Mouse (Mus musculus) leukemia stem cell, adult 10-12 weeks (primary cell): Measurements from ENCODE around the gene Vmn1r178. TPM values are rescaled to one million over a fixed set of nuclear protein-coding genes. Genes with fewer than 3 reads are reported as not detected.

ENCODE experiments used
- polyA plus RNA-seq: library from polyadenylated mRNA; stranded (reverse); fragments of >175 nt; gene quantifications from 2 replicates; pipeline ENCODE4 v1.2.3, GENCODE M21; 2012; ENCODE audit warnings: low replicate concordance

Gene Vmn1r178
- polyA plus RNA-seq = not detected in 2 replicates

DNA sequence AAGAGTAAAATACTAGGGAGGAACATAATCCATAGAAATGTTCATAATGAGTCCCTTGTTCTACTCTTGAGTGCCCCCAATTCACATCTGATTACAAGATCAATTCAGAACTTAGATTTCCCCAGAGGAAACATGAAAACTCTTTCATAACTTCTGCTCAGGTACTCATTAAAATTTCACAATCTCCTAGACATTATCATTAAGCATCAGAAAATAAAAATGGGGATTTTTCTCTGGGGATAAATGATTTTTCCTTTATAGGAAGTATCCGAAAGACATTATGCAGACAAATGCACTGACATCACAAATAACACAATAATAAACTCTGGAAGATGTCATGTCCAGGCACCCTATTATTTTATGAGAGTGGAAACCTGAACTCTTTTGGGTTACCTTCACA, at the start of gene Vmn1r178:
Gene Vmn1r178, plus strand, starts transcription at position 301 of the 400 bp plus-strand sequence.

GRCm38 (mm10) chr7:23866349-23866748, 25.5 kb upstream of the Vmn1r178 start, which contains the start of gene Vmn1r177:
Vmn1r177 (minus strand) TSS chr7:23866449.

DNA sequence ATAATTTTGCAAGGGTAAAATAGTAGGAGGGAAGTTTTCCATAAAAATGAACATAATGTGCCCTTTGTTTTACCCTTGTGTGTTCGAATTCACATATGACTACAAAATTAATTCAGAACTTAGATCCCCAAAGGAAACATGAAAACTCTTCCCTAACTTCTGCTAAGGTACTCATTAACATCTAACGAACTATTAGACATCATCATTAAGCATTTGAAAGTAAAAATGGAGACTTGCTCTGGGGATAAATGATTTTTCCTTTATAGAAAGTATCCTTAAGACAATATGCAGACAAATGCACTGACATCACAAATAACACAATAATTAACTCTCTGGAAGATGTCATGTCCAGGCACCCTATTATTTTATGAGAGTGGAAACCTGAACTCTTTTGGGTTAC, 34.9 kb downstream of the Vmn1r178 start, which contains the start of gene Vmn1r179:
Gene Vmn1r179, plus strand, starts transcription at position 301 of the 400 bp plus-strand sequence.

Other genes with a start within 250 kb of the Vmn1r178 start
- gene Vmn1r172, start 233.7 kb upstream of the Vmn1r178 start, polyA plus RNA-seq = not detected in 2 replicates
- not detected in 2 replicates for gene Vmn1r173, start 191.3 kb upstream of the Vmn1r178 start, polyA plus RNA-seq
- not detected in 2 replicates for gene Vmn1r174, start 139.7 kb upstream of the Vmn1r178 start, polyA plus RNA-seq
- gene Vmn1r175, start 81.4 kb upstream of the Vmn1r178 start, polyA plus RNA-seq = not detected in 2 replicates
- gene Vmn1r176, start 54.6 kb upstream of the Vmn1r178 start, polyA plus RNA-seq = not detected in 2 replicates
- not detected in 2 replicates for gene Vmn1r177, start 25.6 kb upstream of the Vmn1r178 start, polyA plus RNA-seq
- not detected in 2 replicates for gene Vmn1r179, start 35.0 kb downstream of the Vmn1r178 start, polyA plus RNA-seq
- not detected in 2 replicates for gene Vmn1r180, start 58.6 kb downstream of the Vmn1r178 start, polyA plus RNA-seq
- not detected in 2 replicates for gene Vmn1r181, start 82.6 kb downstream of the Vmn1r178 start, polyA plus RNA-seq
- gene V1rd19, start 109.7 kb downstream of the Vmn1r178 start, polyA plus RNA-seq = not detected in 2 replicates
- gene Vmn1r183, start 161.2 kb downstream of the Vmn1r178 start, polyA plus RNA-seq = 0.02 TPM in 1 of 2 replicates, not detected in the other
- 7.8 and 16.9 TPM in 2 replicates for gene Zfp180, start 189.9 kb downstream of the Vmn1r178 start, polyA plus RNA-seq
- gene Zfp112, start 220.3 kb downstream of the Vmn1r178 start, polyA plus RNA-seq = 0.11 and 0.33 TPM in 2 replicates
- gene Zfp235, start 242.2 kb downstream of the Vmn1r178 start, polyA plus RNA-seq = 0.20 and 0.44 TPM in 2 replicates